Mouse (Mus musculus) liver, postnatal 0 days (tissue): ENCODE data around the gene Fxyd5.

ENCODE experiments used
- CTCF ChIP-seq: sonication (generic); IDR thresholded peaks from 2 replicates; pipeline ENCODE4 v1.5.1; 2016; ENCODE audit warnings: antibody characterized with exemption, low read depth
- EP300 ChIP-seq: IDR thresholded peaks from 2 replicates; pipeline ENCODE4 v1.6.1; 2016; ENCODE audit warnings: antibody characterized with exemption, low read depth, mild to moderate bottlenecking

DNA sequence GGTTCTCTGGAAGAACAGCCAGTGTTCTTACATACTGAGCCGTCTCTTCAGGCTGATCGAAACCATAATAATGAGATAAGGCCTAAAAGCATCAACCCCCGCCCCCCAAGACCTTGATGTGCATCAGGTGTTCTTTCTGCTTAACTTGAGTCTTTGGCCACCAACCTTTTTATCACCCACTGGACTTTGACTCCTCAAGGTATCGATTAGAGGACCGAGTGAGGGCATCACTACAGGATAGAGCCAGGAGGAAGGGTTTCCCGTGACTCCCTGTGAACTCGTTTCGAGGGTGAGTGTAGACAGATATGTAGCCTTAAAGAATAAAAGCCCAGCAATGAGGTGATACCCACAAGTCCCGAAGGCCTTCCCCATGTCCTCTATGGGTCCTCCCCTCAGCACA lies 56.9 kb downstream of the Fxyd5 start:
- TF ChIP-seq CTCF (no peak), EP300 (no peak)
